Mouse (Mus musculus): ENCODE data around the gene Sbno2.

DNA sequence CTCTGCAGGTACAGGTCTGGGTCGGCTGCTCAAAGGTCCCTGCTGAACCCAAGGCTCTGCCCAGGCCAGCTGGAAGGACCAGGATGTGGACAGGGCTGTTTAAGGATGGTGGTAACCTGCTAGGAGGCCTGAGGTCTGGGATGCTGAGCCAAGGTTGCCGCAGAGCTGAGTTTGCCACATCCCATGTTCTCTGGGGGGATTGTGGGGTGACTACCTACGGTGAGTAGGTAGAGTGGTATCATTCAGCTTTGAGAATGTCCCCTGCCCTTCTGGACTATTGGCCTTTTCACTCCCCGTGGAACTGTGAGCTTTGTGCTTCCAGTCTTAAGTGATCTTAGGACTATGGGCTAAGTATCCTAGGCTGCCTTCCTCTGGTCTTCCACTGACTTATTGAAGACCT lies 48.9 kb downstream of the Sbno2 start:
- no peak for TF ChIP-seq EP300 (optimal IDR thresholded peaks at IDR 0.05)
- TF ChIP-seq CTCF (IDR thresholded peaks at IDR 0.05; ENCODE audit: low read depth): no peak

All from stomach, postnatal 0 days (tissue).